Mouse (Mus musculus) embryonic facial prominence, embryonic 14.5 days (tissue): ENCODE measurements at regions not wholly inside any gene's neighbourhood (a gene's known extent, or its start where the extent isn't known, plus 50 kb on each side); places are given as distances from the start of the nearest gene placed in this dataset.
A peak's percentile ranks its signal among the peaks of the same experiment; 100 is the strongest.

ENCODE experiments used
- ATAC-seq: fragments of 200-750 bp; cut with Nextera tagmentation; 2 replicates; pipeline ENCODE4 v1.8.0; 2017; ENCODE audit warnings: low read depth, moderate number of reproducible peaks, moderate TSS enrichment
- DNase-seq: peaks from one replicate; pipeline ENCODE4 v3.0.0-alpha.2; 2015; ENCODE audit warnings: low spot score
- H3K27ac ChIP-seq: fragments of 300-500 bp; sonication (generic); replicated peaks from 2 replicates; pipeline ENCODE4 v1.5.1; 2014; ENCODE audit warnings: low read depth, mild to moderate bottlenecking, low read length, moderate library complexity
- H3K27me3 ChIP-seq: fragments of 300-500 bp; sonication (generic); replicated peaks from 2 replicates; pipeline ENCODE4 v1.6.1; 2014; ENCODE audit warnings: low read length; ENCODE audit not compliant: control insufficient read depth, insufficient read depth
- H3K36me3 ChIP-seq: fragments of 300-500 bp; sonication (generic); 2 replicates; pipeline ENCODE4 v1.6.1; 2014; ENCODE audit warnings: low read length, mixed read lengths; ENCODE audit not compliant: control insufficient read depth, insufficient read depth
- H3K4me1 ChIP-seq: fragments of 300-500 bp; sonication (generic); 2 replicates; pipeline ENCODE4 v1.6.1; 2014; ENCODE audit warnings: antibody characterized with exemption, low read length; ENCODE audit not compliant: control insufficient read depth, insufficient read depth
- H3K4me2 ChIP-seq: fragments of 300-500 bp; sonication (generic); 2 replicates; pipeline ENCODE4 v1.6.1; 2014; ENCODE audit warnings: low read depth, mild to moderate bottlenecking, low read length, moderate library complexity, mixed read lengths
- H3K4me3 ChIP-seq: fragments of 300-500 bp; sonication (generic); 2 replicates; pipeline ENCODE4 v1.5.1; 2014; ENCODE audit warnings: low read depth, mild to moderate bottlenecking, low read length
- H3K9ac ChIP-seq: fragments of 300-500 bp; sonication (generic); 2 replicates; pipeline ENCODE4 v1.6.1; 2014; ENCODE audit warnings: low read depth, mild to moderate bottlenecking, low read length, moderate library complexity, mixed read lengths
- H3K9me3 ChIP-seq: fragments of 300-500 bp; sonication (generic); 2 replicates; pipeline ENCODE4 v1.6.1; 2016; ENCODE audit warnings: low read length; ENCODE audit not compliant: control insufficient read depth
- WGBS: fragments of 180-500 bp; shearing (Covaris S2); extraction: QIAGEN DNeasy Blood & Tissue Kit; methylation state at CpG from one replicate; pipeline ENCODE4 v1.1.7; 2014; 5-methylcytosine and 5-hydroxymethylcytosine counted together

- Histone ChIP-seq H3K9ac (no peak overlapping the region), H3K36me3 (no peaks in the 10 kb centered on the region), H3K27ac (no peak overlapping the region), H3K9me3 (no peaks in the 10 kb centered on the region), H3K4me1 (no peaks in the 10 kb centered on the region), H3K27me3 (0 out of 2 replicates have a peak, but pooled peaks cover 3% of the 10 kb centered on the region), H3K4me2 (no peak overlapping the region), H3K4me3 (no peak overlapping the region)
- DNase-seq (no peak), ATAC-seq (no peak)
- WGBS: 54% methylated on average over 10 of the region's 10 CpGs
Observed at GRCm38 (mm10) chr5:100221005-100221583, 61.5 kb upstream of the Tmem150c start.

- no peaks in the 10 kb centered on the region for H3K4me1 ChIP-seq
- ATAC-seq: no peak
- H3K27ac ChIP-seq: no peak overlapping the region
- WGBS: 84% methylated on average over 11 of the region's 11 CpGs
- no peak overlapping the region for H3K4me2 ChIP-seq
- H3K27me3 ChIP-seq: 0 out of 2 replicates have a peak, but pooled peaks cover 3% of the 10 kb centered on the region
- H3K36me3 ChIP-seq: no peaks in the 10 kb centered on the region
- no peak overlapping the region for H3K4me3 ChIP-seq
- DNase-seq: no peak
- H3K9ac ChIP-seq: no peak overlapping the region
- H3K9me3 ChIP-seq: no peaks in the 10 kb centered on the region
Observed at GRCm38 (mm10) chr5:100220320-100220719, 60.7 kb upstream of the Tmem150c start.

GRCm38 (mm10) chr5:100218256-100218851 lies 58.7 kb upstream of the Tmem150c start:
- H3K36me3 ChIP-seq: no peaks in the 10 kb centered on the region
- no peak for ATAC-seq

GRCm38 (mm10) chr5:100217178-100218035 lies 57.8 kb upstream of the Tmem150c start:
- no peak overlapping the region for H3K27ac ChIP-seq
- H3K4me1 ChIP-seq: no peaks in the 10 kb centered on the region
- H3K4me2 ChIP-seq: no peak overlapping the region; the same call in 1 of the 2 replicates
- no peaks in the 10 kb centered on the region for H3K9me3 ChIP-seq
- DNase-seq (no peak), ATAC-seq (peak; percentile 77)
- H3K36me3 ChIP-seq: no peaks in the 10 kb centered on the region
- no peak overlapping the region for H3K9ac ChIP-seq
- no peaks in the 10 kb centered on the region for H3K27me3 ChIP-seq
- 28% methylated on average over 17 of the region's 17 CpGs for WGBS
- no peak overlapping the region for H3K4me3 ChIP-seq

More at GRCm38 (mm10) chr5:100218256-100218851, 58.7 kb upstream of the Tmem150c start:
- no peaks in the 10 kb centered on the region for H3K4me1 ChIP-seq
- no peak overlapping the region for H3K4me2 ChIP-seq
- H3K27ac ChIP-seq: no peak overlapping the region
- no peak for DNase-seq
- 85% methylated on average over 3 of the region's 3 CpGs for WGBS
- no peaks in the 10 kb centered on the region for H3K27me3 ChIP-seq
- no peak overlapping the region for H3K9ac ChIP-seq
- H3K9me3 ChIP-seq: no peaks in the 10 kb centered on the region
- no peak overlapping the region for H3K4me3 ChIP-seq

GRCm38 (mm10) chr5:100213901-100214300 lies 54.3 kb upstream of the Tmem150c start:
- Histone ChIP-seq H3K4me3 (no peak overlapping the region), H3K4me1 (no peaks in the 10 kb centered on the region), H3K36me3 (no peaks in the 10 kb centered on the region), H3K4me2 (no peak overlapping the region), H3K9ac (no peak overlapping the region), H3K27me3 (no peaks in the 10 kb centered on the region), H3K9me3 (no peaks in the 10 kb centered on the region), H3K27ac (no peak overlapping the region)
- DNase-seq (no peak), ATAC-seq (no peak)
- 73% methylated on average over 8 of the region's 8 CpGs for WGBS

- Histone ChIP-seq H3K4me3 (no peak overlapping the region), H3K36me3 (no peaks in the 10 kb centered on the region), H3K9me3 (no peaks in the 10 kb centered on the region), H3K4me1 (no peaks in the 10 kb centered on the region), H3K27ac (no peak overlapping the region), H3K27me3 (no peaks in the 10 kb centered on the region), H3K4me2 (no peak overlapping the region), H3K9ac (no peak overlapping the region)
- WGBS: 71% methylated on average over 5 of the region's 5 CpGs
- no peak for DNase-seq
- no peak for ATAC-seq
Observed at GRCm38 (mm10) chr5:100210708-100211107, 51.1 kb upstream of the Tmem150c start.
